Mouse (Mus musculus): ENCODE data around the gene Ptpre. TPM values are rescaled to one million over a fixed set of nuclear protein-coding genes. Genes with fewer than 3 reads are reported as not detected.
A peak's percentile ranks its signal among the peaks of the same experiment; 100 is the strongest.
"Not testable (repeated sequence)": the region's sequence is repeated elsewhere in the genome, so short reads cannot be mapped to it uniquely, and the experiment has no call there.

Gene Ptpre
- polyA plus RNA-seq (2015; fragmentation: Nextera tagmentation; extraction: Ambion mirVana): 2.5 and 2.6 TPM in 2 replicates

DNA sequence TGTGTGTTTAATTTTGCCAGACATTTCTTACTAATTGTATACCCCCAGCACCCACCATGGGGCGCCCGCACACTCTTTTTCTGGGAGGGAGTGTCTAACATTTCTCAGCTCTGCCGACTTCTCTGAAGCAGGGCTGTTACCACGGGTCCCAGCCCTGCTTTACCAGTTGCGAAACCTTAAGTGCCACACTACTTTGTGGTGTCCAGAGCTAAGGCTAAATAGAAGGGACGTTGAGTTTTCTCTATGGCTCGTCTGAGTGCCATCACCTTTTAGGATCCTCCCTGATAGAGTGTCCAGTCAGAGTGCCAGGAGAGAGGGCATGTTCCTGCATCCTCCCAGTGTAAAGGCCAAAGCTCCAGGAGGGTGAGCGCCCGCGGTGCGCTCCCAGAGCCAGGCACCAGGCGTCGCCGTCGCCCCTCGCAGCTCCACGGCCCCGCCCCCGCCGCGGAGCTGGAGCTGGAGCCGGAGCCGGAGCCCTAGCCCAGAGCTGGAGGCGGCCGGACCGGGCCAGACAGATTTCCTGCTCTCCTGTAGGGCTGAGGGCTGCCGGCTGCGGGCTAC lies at the start of gene Ptpre:
TSS of gene Ptpre (plus strand) at position 141 of the 561 bp plus-strand sequence.
- ATAC-seq (ENCODE audit: low read depth): peak; percentile 97
- H3K9me3 ChIP-seq (ENCODE audit: control insufficient read depth, low read length): no peaks in the 10 kb centered on the region
- H3K27ac ChIP-seq (ENCODE audit: low read length): no peak within 1 kb of the TSS
- H3K4me2 ChIP-seq (ENCODE audit: low read depth, low read length): peak within 1 kb of the TSS; percentile 99
- WGBS: 3% methylated on average over 28 of the region's 28 CpGs
- H3K4me3 ChIP-seq (ENCODE audit: low read length): peak within 1 kb of the TSS; percentile 66
- H3K4me1 ChIP-seq (replicated peaks; ENCODE audit: control insufficient read depth, insufficient read depth, low read length): peaks cover 7% of the 10 kb centered on the region; the same call in 1 of the 2 replicates
- no peaks in the 10 kb centered on the region for H3K36me3 ChIP-seq (ENCODE audit: control insufficient read depth, insufficient read depth, low read length)
- peaks cover 17% of the 10 kb centered on the region for H3K27me3 ChIP-seq (ENCODE audit: control insufficient read depth, insufficient read depth, low read depth, low read length)
- peak within 1 kb of the TSS; percentile 72 for H3K9ac ChIP-seq (ENCODE audit: low read length)

DNA sequence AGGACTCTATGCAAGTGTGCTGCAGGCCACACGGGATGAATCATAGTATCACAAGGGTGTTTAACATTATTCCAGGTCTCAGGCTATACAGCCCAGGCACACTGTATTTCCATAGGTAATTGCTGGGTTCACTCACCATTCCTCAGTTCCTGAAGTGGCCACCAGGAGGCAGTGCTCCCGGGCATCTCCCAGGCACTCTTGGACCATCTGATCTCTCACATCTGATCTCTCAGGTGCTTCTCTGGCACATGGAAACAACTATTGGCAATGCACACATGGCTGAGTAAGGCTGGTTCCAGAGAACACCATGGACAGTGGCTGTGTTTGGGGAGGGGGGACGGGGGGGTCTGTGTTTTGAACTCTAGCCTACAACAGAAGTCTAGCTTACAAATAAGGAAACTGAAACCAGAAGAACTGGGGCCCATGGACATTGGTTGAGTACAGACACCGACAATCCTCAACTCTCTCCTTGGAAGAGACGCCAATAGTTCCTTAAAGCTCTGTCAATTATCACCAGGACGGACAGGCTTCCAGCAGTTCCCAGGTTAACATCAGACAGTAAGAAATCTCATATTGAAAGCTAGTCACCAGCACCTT lies 49.0 kb upstream of the Ptpre start:
- Histone ChIP-seq H3K9ac (ENCODE audit: low read length) (no peak overlapping the region), H3K4me3 (ENCODE audit: low read length) (no peak overlapping the region), H3K36me3 (ENCODE audit: control insufficient read depth, insufficient read depth, low read length) (no peaks in the 10 kb centered on the region), H3K27ac (ENCODE audit: low read length) (no peak overlapping the region), H3K4me1 (replicated peaks; ENCODE audit: control insufficient read depth, insufficient read depth, low read length) (no peaks in the 10 kb centered on the region), H3K27me3 (ENCODE audit: control insufficient read depth, insufficient read depth, low read depth, low read length) (no peaks in the 10 kb centered on the region), H3K9me3 (ENCODE audit: control insufficient read depth, low read length) (no peaks in the 10 kb centered on the region), H3K4me2 (ENCODE audit: low read depth, low read length) (no peak overlapping the region)
- WGBS: 67% methylated on average over 6 of the region's 6 CpGs
- no peak for ATAC-seq (ENCODE audit: low read depth)

DNA sequence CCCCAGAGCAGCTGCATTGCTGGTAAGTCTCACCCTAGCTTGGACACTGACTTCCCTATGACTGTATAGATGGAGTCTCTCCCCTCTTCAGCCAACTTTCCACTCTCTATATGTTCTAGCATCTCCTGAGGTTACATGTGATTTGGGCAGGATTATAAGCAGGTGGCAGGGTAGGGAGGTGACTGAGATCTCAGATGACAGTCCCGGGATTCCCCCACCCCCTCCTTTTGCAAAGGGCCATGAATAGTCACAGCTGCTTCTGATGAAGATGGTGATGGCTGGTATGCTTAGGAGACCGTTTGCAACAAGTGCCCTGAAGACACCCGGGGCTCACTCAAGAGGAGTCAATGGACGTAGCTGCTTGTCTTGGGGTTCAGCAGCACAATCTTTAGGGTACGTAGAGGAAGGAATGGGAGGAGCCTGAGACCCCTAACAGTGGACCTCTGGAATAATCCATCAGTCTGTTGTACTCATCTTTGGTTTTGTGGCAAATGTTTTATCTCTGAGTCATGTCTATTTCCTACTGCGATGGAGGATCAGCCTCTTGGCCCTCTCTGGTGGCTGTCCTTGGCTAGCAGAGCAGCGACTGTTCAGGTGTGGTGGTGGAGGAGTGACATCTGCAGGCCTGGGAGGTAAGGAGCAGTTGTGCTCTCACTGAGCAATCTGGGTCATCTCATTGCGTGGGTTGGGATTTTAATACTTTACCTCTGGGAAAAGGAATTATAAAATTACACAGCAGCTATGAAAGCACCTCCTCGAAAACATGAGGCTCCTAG lies 47.4 kb upstream of the Ptpre start:
- Histone ChIP-seq H3K4me2 (ENCODE audit: low read depth, low read length) (no peak overlapping the region), H3K36me3 (ENCODE audit: control insufficient read depth, insufficient read depth, low read length) (no peaks in the 10 kb centered on the region), H3K9ac (ENCODE audit: low read length) (no peak overlapping the region), H3K27ac (ENCODE audit: low read length) (no peak overlapping the region), H3K4me1 (replicated peaks; ENCODE audit: control insufficient read depth, insufficient read depth, low read length) (no peaks in the 10 kb centered on the region), H3K27me3 (ENCODE audit: control insufficient read depth, insufficient read depth, low read depth, low read length) (no peaks in the 10 kb centered on the region), H3K4me3 (ENCODE audit: low read length) (no peak overlapping the region), H3K9me3 (ENCODE audit: control insufficient read depth, low read length) (no peaks in the 10 kb centered on the region)
- ATAC-seq (ENCODE audit: low read depth): no peak
- 72% methylated on average over 9 of the region's 9 CpGs for WGBS

DNA sequence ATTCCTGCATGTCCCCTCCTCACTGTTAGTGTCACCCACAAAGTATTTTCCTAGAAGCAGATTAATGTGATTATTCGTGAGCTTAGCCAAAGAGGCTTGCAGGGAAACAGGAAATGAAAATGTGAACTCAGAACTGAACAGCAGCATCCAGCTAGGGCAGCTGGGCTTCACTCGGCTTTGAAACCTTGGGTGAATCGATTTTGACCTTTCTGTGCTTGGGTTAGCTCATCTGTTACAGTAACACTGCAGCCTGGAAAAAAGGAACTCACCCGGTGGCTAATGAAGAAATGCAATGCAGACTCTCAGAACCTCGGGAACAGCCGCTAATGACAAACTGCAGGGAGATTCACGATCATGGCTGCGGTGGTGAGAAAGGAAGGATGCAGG lies 46.8 kb upstream of the Ptpre start:
- 33% methylated on average over 8 of the region's 8 CpGs for WGBS
- no peaks in the 10 kb centered on the region for H3K9me3 ChIP-seq (ENCODE audit: control insufficient read depth, low read length)
- H3K27ac ChIP-seq (ENCODE audit: low read length): no peak overlapping the region
- no peaks in the 10 kb centered on the region for H3K4me1 ChIP-seq (replicated peaks; ENCODE audit: control insufficient read depth, insufficient read depth, low read length)
- no peaks in the 10 kb centered on the region for H3K36me3 ChIP-seq (ENCODE audit: control insufficient read depth, insufficient read depth, low read length)
- no peak overlapping the region for H3K4me3 ChIP-seq (ENCODE audit: low read length)
- H3K4me2 ChIP-seq (ENCODE audit: low read depth, low read length): no peak overlapping the region
- no peak overlapping the region for H3K9ac ChIP-seq (ENCODE audit: low read length)
- no peak for ATAC-seq (ENCODE audit: low read depth)
- no peaks in the 10 kb centered on the region for H3K27me3 ChIP-seq (ENCODE audit: control insufficient read depth, insufficient read depth, low read depth, low read length)

DNA sequence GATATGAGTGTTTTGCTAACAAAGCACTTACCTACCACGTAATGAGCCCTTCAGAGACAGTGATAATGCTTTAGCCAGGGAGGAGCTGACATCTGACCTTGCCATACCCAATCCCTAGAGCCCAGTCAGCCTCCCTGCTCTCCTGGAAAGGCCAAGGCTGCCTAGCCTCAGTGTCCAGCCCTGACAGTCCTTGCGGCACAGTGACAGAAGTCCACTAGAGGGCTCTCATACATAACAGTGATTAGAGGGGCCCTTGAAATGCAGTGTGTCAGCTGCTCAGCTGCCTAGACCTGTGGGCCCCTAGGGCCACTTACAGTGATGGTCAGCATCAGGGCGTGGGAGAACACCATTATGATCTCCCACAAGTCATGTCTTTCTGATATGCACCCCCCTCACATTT lies 42.0 kb upstream of the Ptpre start:
- Histone ChIP-seq H3K4me2 (ENCODE audit: low read depth, low read length) (no peak overlapping the region), H3K4me1 (replicated peaks; ENCODE audit: control insufficient read depth, insufficient read depth, low read length) (no peaks in the 10 kb centered on the region), H3K36me3 (ENCODE audit: control insufficient read depth, insufficient read depth, low read length) (no peaks in the 10 kb centered on the region), H3K9ac (ENCODE audit: low read length) (no peak overlapping the region), H3K4me3 (ENCODE audit: low read length) (no peak overlapping the region), H3K27ac (ENCODE audit: low read length) (no peak overlapping the region), H3K27me3 (ENCODE audit: control insufficient read depth, insufficient read depth, low read depth, low read length) (no peaks in the 10 kb centered on the region), H3K9me3 (ENCODE audit: control insufficient read depth, low read length) (no peaks in the 10 kb centered on the region)
- WGBS: 39% methylated on average over 3 of the region's 3 CpGs
- no peak for ATAC-seq (ENCODE audit: low read depth)

DNA sequence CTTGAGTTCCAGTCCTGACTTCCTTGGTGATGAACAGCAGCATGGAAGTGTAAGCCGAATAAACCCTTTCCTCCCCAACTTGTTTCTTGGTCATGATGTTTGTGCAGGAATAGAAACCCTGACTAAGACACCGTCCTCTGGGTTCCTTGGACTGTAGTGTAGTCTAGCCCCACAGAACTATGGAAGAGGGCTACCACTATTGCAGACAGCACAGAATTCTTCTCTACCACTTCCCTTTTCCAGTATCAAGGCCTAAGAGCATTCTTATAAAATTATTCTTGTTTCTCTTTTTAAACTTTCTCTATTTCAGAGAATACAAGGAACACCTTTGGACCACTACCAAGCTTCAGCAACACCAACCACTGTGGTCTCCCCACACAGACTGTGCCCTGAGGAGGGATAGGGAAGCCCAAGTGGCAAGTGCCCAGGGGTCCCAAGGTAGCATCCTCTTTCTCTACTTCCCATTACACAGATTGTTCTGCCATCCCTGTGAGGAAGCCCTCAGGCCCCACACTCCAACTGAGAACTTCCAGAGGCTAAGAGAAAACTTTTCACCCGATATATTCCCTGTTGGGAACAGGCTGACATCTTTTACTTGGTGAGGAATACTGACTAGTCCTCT lies 38.6 kb upstream of the Ptpre start:
- Histone ChIP-seq H3K9ac (ENCODE audit: low read length) (no peak overlapping the region), H3K36me3 (ENCODE audit: control insufficient read depth, insufficient read depth, low read length) (no peaks in the 10 kb centered on the region), H3K4me1 (replicated peaks; ENCODE audit: control insufficient read depth, insufficient read depth, low read length) (no peaks in the 10 kb centered on the region), H3K4me2 (ENCODE audit: low read depth, low read length) (no peak overlapping the region), H3K4me3 (ENCODE audit: low read length) (no peak overlapping the region), H3K27ac (ENCODE audit: low read length) (no peak overlapping the region), H3K9me3 (ENCODE audit: control insufficient read depth, low read length) (no peaks in the 10 kb centered on the region), H3K27me3 (ENCODE audit: control insufficient read depth, insufficient read depth, low read depth, low read length) (no peaks in the 10 kb centered on the region)
- 69% methylated on average over 2 of the region's 3 CpGs for WGBS
- ATAC-seq (ENCODE audit: low read depth): no peak

DNA sequence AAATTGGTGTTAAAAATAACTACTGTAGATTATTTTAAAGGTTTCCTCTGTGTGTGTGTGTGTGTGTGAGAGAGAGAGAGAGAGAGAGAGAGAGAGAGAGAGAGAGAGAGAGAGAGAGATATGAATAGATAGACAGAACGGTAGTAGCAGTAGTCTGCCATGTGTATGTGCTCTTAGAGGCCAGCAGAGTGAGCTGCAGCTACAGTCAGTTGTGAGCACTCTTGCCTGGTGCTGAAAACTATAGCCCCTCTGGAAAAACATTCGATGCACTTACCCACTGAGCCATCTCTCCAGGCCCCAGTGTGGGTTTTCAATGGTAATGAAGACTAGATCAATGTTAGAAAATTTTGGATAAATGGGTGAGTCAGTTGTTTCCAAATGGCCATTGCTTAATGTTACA lies 37.9 kb upstream of the Ptpre start:
- Histone ChIP-seq H3K4me2 (ENCODE audit: low read depth, low read length) (no peak overlapping the region), H3K4me1 (replicated peaks; ENCODE audit: control insufficient read depth, insufficient read depth, low read length) (no peaks in the 10 kb centered on the region), H3K9me3 (ENCODE audit: control insufficient read depth, low read length) (no peaks in the 10 kb centered on the region), H3K27me3 (ENCODE audit: control insufficient read depth, insufficient read depth, low read depth, low read length) (no peaks in the 10 kb centered on the region), H3K4me3 (ENCODE audit: low read length) (no peak overlapping the region), H3K36me3 (ENCODE audit: control insufficient read depth, insufficient read depth, low read length) (no peaks in the 10 kb centered on the region), H3K9ac (ENCODE audit: low read length) (no peak overlapping the region), H3K27ac (ENCODE audit: low read length) (no peak overlapping the region)
- no peak for ATAC-seq (ENCODE audit: low read depth)
- 45% methylated on average over 2 of the region's 2 CpGs for WGBS

DNA sequence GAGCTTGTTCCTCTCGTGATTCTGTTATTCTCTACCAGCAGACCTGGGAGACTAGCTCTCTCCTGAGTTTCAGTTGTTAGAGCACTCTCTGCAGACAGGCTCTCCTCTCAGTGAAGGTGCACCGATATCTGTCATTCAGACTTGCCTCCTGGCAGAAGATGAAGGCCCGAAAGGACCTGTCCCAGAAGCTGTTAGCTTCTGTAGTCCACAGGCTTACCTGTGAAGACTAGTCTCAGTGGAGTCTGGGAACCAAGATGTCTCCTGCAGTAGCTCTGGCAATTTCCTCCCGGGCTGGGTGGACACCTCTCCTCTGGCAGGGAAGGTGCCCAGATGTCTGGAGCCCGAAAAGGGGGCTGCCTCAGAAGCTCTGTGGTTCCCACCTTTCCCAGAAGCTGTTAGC lies 30.8 kb upstream of the Ptpre start:
- not testable (repeated sequence) for H3K4me3 ChIP-seq (ENCODE audit: low read length); H3K4me2 ChIP-seq (ENCODE audit: low read depth, low read length); H3K27ac ChIP-seq (ENCODE audit: low read length); H3K9ac ChIP-seq (ENCODE audit: low read length); ATAC-seq (ENCODE audit: low read depth); H3K9me3 ChIP-seq (ENCODE audit: control insufficient read depth, low read length); H3K36me3 ChIP-seq (ENCODE audit: control insufficient read depth, insufficient read depth, low read length); H3K4me1 ChIP-seq (replicated peaks; ENCODE audit: control insufficient read depth, insufficient read depth, low read length); H3K27me3 ChIP-seq (ENCODE audit: control insufficient read depth, insufficient read depth, low read depth, low read length)
- WGBS: 91% methylated on average over 5 of the region's 5 CpGs

DNA sequence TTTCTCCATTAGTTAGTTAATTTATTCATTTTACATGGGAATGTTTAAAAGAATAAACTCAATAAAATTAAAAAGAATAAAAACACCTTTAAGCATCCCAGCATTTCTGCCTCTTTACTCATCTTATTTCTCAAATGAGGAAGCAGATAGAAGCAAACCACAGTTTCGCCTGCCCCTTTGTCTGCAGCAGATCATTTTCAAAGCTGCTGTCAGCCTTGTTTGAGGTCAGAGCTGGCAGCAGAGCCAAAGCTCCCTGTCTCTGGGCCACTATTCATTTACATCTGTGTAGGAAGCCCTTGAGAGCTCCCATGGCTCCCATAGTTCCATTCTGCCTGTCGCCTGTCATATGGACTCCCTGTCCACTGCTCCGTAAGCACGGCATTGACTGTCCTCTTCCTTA lies 28.7 kb upstream of the Ptpre start:
- Histone ChIP-seq H3K4me2 (ENCODE audit: low read depth, low read length) (no peak overlapping the region), H3K36me3 (ENCODE audit: control insufficient read depth, insufficient read depth, low read length) (no peaks in the 10 kb centered on the region), H3K27ac (ENCODE audit: low read length) (no peak overlapping the region), H3K4me3 (ENCODE audit: low read length) (no peak overlapping the region), H3K4me1 (replicated peaks; ENCODE audit: control insufficient read depth, insufficient read depth, low read length) (no peaks in the 10 kb centered on the region), H3K27me3 (ENCODE audit: control insufficient read depth, insufficient read depth, low read depth, low read length) (no peaks in the 10 kb centered on the region), H3K9me3 (ENCODE audit: control insufficient read depth, low read length) (no peaks in the 10 kb centered on the region), H3K9ac (ENCODE audit: low read length) (no peak overlapping the region)
- ATAC-seq (ENCODE audit: low read depth): no peak
- 83% methylated on average over 4 of the region's 4 CpGs for WGBS
